Mouse (Mus musculus) cerebellum, adult 9-11 months (tissue): ENCODE measurements at regions not wholly inside any gene's neighbourhood (a gene's known extent, or its start where the extent isn't known, plus 50 kb on each side); places are given as distances from the start of the nearest gene placed in this dataset.
A peak's percentile ranks its signal among the peaks of the same experiment; 100 is the strongest.
"Not testable (repeated sequence)": the region's sequence is repeated elsewhere in the genome, so short reads cannot be mapped to it uniquely, and the experiment has no call there.

Experiments
- DNase-seq: peaks from one replicate; pipeline ENCODE4 v3.0.0; 2022

DNA sequence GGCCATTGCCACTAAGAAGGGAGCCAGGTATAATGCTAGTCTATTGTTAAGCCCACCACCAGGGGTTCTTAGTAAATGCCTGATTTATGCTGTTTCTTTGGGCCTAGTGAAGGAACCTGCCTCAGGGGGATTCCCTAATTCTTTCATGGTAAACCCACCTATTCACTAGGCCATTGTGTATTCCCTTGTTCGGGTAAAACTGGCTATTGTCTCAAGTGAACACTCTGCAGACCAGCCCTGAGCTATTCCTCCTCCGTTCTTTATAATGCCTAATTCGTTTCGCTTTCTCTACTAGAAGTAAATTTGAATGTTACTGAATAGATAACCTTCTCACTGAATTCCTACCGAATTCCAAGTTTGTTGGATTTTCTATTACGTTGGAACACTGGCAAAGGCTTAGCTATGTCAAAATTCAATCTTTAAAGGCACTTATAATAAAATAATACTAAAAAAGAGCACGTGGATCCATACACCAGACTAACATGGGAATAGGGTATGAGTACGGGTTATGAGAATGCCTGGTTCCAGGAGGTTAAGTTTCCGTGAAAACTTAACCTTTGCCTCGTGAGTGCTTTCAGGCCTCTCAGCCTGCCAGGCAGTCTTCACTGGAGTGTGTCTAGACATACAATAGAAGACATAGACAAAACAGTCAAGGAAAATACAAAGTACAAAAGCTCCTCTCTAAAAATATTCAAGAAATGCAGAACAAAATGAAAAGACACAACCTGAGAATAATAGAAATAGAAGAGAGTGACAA is 536.8 kb upstream of the Cntn5 start:
- not testable (repeated sequence) for DNase-seq

DNA sequence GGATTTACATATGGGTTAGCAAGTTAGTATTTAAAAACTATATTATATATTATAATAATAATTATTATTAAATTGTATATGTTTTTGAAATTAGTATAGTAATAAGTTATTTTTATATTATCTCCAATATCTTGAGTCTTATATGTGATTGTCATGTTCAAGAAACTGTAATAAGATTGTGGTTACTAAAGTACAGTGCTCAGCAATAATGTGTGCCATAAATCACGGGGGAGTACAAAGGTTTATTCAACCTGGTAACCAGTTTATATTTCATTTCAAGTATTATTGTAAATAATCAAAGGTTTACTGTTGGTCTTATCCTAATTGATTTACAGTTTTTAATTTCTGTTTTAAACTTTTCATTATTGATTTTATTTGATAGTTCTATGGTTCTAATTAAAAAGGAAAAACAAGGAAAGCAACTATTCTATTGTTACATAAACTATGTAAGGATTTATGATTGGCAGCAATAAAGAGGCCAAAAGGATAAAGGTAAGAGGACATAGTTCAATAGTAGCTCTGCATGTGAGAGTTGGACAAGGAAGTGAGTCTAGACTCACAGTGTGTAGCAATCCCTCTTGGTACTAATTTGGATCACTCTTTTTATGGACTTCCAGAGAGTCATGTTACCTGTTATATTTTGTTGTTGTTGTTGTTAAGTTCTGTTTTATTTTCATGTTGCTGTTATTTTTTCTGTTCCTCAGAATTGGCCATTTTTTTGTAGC is 532.0 kb upstream of the Cntn5 start:
- no peak for DNase-seq

DNA sequence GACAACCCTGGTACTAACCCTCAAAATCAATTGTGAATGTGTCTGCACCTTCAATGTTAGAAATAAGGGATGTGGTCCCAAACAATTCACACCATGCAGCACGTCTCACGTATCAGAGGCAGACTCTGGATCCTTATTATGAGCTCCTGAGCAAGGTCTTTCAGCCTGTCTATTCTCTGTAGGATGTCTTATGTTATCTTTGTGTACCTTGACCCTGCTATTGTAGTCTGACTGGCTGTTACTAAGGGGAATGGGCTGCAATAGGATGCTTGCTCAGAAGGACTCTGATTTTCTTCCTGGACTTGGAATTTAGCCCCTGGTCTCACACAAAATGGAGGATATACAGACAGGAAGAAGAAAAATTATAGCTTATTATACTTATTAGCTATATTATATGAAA is 531.4 kb upstream of the Cntn5 start:
- DNase-seq: no peak

DNA sequence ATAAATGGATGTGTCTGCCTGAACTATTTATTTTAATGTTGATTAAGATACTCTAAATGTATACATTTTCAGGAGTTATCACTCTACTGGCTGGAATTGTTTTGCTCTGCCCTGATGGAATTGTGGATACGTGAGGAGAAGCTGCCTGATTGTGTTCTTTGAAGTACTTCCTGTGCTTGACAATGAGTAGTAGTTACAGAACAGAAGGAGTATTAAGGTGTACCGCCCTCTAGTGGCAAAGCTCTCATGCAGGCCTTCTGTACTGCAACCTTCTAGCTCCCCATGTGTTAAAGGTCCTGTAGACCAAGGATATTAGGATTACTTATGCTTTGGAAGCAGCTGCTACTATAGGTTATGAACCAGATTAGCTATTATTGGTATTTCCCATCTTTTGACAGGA is 530.4 kb upstream of the Cntn5 start:
- DNase-seq: peak; percentile 8

DNA sequence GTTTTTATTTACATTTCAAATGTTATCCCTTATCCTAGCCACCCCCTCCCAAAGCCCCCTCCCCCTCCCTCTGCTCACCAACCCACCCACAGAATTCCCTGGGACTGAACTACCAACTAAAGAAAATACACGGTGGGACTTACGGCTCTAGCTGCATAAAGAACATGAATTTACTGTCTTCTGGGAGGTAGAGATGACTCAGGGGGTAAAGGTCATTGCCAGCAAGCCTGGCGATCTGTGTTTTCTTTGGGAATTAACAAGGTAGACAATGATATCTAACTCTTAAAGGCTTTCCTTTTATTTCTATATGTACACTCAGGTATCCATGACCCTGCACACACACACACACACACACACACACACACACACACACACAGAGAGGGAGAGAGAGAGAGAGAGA is 521.9 kb upstream of the Cntn5 start:
- no peak for DNase-seq

DNA sequence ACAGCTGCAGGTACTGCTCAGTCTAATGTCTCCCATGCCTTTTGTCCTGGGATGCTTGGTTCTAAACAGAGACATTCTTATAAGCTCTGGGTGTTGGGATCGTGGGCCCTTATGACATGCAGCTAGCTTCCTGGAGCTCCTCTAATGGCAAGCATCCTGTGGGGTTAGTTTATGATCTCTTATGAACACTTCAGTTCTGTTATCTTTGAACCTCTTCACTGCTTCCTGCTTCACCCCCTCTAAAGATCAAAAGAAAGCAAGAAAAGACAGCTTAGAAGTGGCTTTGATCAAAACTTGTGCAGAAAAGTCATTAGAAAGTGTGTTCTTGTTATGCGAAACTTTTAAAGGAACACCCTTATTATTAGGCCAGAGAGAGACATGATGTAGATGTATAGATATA is 492.3 kb upstream of the Cntn5 start:
- no peak for DNase-seq

DNA sequence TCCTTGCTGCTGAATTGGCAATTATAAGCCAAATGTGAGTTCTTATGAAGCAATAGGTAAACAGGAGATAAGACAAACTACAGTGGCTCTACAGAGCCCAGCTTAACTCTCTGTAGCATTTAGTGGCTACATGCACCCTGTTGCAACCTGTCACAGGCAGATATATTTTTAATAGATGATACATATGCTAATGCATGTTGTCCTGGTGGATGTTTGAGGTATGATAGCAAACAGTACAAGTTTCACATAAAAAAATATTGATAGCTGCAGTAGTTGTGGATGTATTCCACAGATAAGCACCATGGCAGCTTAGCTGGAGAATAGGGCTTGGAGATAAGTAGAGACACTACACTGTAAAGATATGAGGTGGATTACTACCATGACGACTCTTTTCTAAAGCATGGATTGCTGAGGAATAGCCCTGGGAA is 477.1 kb upstream of the Cntn5 start:
- DNase-seq: no peak

DNA sequence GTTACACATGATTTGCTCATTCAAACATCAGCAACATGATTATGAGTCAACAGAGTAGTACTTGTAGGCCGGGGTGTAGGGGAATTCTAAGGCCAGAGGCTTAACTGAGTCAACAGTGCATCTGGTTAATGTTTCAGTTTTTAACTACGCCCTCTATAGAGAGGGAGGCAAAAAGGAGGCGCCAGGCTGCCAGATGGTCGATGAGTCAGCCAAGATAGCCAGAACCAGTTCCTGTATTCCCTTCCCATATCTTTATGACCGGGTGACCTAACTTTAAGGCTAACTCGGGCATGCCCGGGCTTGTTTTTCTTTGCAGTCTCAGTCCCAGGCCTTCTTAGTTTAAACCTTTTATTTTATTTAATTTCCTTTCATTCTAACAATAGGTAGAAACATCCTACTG is 476.0 kb upstream of the Cntn5 start:
- no peak for DNase-seq

DNA sequence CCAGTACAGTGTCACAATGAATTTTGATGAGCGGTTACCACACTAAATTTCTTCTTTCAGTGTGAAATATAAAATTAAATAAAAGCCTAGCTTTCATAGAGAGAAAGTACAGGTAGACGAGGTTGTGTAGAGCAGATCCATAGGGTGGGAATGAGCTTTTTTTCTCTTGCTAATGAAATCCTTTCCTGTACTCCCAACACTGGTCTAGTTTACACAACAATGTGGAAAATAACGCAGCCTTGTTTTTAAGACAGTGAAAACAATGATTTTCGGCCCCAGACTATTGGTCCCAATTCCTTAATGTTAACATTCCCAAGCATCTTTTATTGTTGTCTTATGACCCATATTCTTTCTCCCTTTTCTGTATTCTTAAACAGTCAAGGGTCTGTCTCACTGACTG is 473.5 kb upstream of the Cntn5 start:
- DNase-seq: no peak

DNA sequence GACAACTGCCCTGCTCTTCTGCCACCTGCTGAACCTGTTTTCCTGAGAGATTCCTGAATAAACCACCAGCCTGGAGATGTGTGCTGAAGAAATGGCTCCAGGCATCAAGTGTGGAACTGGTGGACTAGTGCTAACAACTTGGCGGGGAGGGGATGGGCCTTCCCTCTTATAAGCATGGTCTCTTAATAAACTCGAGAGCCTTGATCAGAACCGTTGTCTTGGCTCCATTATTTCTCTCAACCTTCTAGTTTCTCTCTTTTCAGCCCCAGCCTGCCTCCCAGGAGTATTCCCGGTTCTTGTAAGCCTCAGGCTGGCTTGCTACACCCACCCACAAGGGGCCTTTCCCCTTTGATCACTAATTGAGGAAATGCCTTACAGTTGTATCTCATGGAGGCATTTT is 473.0 kb upstream of the Cntn5 start:
- DNase-seq: no peak

DNA sequence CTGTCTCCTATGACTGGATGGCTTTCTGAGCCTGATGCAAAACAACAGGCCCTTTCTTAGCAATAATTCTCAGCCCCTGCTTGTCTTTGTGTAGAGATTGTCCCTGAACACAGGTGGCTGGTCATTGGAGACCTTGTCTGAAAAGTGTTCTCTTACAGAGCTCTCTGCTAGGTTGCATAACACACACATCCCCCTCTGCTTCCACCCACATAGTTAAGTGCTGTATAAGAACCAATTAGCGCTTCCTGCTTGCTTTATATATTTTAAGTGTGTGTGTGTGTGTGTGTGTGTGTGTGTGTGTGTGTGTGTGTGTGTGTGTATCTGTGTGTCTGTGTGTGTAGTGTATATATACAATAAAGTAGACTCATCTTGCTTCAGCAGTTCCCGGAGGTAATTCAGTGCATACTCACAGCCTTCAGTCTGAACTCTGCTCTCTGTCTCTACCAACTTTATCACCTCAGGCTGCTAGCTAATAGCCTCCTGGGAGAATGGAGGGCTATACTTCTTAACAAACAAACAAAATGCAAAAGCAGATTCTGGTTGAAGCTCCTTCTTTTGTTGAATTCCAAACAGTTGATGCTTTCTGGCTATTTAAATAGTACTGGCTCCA is 468.8 kb upstream of the Cntn5 start:
- DNase-seq: no peak

DNA sequence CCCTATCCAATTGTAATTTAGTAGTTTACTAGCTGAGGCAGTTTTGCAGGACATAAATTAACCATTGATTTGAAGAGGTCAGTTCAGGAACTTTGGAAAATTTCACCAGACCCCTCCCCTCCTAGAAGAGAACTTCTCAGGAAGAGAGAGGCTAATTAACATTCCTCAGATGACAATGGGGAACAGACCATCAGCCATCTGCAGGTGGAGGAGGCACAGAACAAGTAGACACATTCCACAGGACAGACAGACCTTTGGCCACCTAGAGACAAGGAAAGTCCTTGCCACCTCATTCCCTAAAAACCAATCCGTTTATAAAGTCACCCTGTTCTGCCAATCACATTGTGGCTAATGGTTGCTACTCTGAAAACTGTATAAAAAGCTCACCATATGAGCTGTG is 463.5 kb upstream of the Cntn5 start:
- DNase-seq: no peak

DNA sequence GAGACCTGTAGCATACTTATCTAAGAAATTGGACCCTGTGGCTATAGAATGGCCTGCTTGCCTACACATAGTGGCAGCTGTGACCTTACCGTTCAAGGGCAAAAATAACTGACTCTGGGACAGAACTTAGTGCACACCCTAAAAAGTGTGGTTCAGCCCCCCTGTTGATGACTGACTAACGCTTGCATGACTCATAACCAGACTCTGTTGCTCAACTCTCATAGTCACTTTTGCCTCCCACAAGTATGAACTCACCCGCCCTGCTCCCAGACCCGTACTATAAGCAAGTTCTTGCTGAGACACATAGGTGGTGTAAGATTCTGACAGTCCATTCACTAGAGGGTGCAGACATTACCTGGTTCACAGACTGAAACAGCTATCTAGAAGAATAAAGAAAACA is 424.3 kb upstream of the Cntn5 start:
- DNase-seq: no peak

DNA sequence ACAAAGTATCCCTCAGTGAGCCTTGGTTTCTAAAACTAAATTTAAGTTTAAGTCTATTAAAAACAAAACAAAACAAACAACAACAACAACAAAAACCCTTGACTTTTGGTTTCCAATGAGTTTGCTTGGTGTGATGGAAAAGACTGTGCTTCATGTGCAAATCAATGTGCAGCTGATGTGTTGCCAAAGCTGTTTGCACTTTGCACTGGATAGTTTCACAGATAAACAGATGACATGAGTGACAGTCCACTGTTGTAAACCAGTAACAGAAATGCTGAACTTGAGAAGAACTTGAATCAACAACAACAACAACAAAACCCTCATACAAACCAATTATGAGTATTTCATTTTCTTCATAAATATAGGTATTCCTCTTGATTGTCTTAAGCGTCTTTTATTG is 412.6 kb upstream of the Cntn5 start:
- no peak for DNase-seq

DNA sequence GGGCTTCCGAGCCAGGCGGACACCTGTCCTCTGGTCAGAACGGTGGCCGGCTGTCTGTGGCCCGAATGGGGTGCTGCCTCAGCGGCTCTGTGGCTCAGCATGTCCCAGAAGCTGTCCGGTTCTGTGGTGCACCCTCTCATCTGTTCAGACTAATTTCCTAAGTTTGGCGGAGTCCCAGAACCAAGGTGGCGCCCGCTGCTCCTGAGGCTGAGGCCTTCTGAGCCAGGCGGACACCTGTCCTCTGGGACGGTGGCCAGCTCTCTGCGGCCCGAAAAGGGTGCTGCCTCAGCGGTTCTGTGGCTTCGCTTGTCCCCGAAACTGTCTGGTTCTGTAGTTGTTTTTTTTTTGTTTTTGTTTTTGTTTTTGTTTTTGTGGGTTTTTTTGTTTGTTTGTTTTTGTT is 392.5 kb upstream of the Cntn5 start:
- DNase-seq: peak; percentile 87

DNA sequence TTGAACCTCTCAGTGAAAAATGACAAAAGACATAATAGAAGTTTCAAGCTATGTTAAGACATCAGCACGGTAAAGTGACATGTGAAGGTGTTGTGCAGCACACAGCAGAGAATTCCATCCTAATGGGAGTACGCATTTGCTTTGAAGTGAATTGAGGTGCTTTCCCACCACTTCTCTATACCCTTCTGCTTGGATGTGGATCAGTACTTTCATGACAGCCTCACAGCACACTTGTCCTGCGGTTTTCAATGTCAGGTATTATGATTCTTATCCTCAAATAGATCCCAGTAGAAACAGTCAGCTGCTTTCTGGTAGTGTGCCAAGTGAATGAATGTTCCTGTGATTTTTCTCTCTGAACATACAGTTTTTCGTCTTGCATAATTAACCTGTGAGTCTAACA is 380.6 kb upstream of the Cntn5 start:
- DNase-seq: peak; percentile 25

DNA sequence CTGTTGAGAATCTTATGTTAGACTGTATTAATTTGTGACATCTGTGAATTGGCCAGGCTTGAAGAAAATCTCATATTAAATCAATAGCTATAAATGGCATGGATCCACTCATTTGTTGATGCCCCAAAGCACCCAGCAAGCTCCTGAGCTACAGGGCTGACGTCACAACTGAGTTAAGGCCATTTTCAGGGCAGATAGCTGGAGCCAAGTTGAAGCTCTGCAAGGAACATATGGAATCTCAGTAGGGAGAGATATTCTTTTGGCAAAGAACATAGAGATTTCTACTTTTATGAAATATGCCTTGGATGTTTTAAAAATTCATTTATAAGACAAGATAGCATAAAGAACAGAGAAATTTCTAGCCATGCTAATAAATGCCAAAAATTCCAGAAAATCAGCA is 380.0 kb upstream of the Cntn5 start:
- DNase-seq: peak; percentile 85

DNA sequence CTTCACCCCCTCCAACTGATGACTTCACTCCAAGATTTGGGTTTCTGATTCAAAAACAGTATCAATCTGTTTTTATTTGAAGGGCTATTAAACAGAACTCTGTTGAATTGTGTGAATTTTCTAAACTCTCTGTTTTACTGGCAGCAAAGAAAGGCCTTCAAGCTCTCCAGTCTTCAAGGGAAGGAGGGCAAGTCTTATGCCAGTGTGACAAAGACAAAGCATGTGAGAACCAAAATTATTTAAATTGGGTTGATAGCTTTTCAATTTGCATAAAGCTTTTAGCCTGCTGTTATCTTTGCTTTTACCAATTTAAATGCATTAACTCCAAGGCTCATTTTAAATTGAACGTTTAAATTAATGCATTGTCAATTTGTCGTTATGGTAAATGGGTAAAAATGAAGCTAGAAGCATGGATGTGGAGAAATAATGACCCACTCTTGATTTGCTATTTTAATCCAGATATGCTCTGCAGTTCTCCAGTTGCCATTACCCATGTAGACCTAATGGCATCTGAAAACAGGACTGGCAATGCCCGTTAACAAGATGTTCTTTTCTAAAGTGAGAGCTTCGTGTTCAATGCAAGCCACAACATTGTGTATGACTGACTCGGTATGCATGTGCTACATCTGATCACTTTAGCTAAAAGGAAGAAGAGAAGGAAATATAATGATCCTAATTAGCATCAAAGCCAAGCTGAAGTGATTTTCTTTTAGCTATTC is 375.0 kb upstream of the Cntn5 start:
- no peak for DNase-seq

DNA sequence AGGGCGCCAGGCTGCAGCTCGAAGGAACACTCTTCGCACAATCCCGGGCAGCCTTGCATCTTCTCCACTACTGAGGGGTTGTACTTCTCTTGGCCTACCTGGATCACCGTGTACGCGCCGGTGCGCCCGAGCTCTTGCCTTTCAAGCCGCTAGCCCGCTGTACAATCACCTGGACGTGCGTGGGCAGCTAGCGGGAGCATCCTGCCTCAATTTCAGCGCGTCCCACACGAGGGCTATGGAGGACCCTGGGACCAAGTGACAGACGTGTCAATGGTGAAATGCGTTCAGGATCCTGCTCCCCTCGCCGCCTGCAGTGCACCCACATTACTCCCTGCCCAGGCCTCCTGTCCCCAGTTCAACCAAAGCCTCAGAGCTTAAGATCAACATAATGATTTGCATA is 373.2 kb upstream of the Cntn5 start:
- DNase-seq: no peak

DNA sequence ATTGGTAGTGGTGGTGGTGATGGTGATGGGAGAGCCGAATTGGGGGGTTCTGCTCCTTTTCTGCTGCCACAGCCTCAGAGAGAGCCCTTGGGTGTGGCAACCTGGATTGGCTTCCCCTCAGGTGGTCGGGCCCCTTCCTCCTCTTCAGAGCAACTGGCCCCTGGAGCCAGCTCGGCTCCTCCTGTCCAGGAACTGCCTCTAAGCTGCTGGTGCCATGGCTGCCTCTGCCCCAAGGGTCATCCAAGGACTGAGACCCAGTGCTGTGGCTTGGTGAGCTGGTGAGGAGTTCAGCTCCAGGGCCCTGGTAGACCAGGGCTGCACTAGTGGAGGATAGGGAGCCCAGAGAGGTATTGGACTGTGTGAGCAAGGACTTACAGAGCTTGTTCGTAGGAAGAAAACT is 372.4 kb upstream of the Cntn5 start:
- DNase-seq: no peak

DNA sequence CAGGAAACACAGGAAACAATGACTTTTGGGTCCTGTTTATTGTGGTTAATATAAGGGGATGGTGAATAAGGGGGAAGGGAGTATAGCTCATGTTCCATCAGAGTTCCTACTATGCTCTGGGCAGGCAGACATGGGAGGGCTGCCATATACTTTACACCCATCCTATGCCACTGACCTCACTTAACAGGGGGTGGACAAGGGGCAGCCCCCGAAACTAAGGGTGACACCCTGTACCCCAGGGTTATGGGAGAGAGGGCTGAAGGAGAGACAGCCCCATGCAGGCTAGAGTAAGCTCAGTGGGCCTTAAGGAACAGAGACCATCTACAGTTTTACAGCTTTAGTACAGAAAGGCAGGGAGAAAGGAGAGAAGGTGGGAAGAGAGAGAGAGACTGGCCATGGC is 352.3 kb upstream of the Cntn5 start:
- no peak for DNase-seq

DNA sequence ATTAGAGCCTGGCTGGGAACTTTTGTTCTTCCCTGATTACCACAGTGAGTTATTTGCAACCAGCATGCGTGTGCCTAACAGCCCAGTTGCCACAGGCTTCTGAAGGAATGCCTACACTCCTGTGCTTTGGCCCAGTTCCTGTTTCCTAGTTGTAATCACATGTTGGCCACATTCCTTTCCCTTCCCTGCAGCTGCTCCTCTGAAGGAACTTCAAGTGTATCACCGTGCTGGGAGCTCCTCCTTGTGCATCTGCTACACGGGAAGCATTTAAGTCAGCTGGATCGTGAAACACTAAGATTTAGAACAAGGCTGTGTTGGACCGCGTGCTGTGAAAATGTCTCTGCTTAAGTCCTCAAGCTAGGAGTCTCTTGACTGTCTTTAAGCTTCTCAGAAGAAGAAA is 302.3 kb upstream of the Cntn5 start:
- peak; percentile 5 for DNase-seq

DNA sequence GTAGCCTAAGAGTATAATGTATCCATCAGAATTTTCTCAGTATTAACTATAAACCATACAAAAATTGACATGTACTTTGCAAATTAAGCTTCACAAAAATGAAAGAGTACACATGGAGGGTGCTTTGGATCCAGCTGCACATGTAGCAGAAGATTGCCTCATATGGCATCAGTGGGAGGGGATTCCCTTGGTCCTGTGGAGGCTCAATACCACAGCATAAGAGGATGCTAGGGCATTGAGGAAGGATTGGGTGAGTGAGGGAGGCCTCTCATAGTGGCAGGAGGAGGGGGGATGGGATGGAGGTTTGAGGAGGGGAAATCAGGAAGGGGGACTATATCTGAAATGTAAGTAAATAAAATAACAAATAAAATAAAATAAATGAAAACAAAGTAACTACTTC is 301.7 kb upstream of the Cntn5 start:
- DNase-seq: no peak

DNA sequence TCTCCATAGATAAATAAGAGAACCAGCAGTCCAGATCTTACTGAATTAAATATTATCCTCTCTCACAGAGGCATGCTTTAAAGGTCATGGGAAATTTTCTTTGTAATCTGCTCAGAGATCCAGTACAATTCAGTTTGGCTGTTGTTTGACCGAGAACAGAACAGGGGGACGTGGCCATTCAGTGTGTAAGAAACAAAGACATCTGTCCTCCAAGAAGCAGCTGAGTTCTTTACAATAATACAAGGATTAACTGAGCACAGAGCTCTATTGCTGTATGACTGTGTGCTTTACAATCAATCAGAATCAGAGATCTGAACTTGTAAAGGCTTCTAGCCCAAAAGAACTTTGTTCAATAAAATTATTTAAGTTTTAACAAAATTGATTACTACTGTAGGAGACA is 287.6 kb upstream of the Cntn5 start:
- DNase-seq: no peak
